ENCODE assay signal across 15 mouse cellular contexts in the genomic region with DNA sequence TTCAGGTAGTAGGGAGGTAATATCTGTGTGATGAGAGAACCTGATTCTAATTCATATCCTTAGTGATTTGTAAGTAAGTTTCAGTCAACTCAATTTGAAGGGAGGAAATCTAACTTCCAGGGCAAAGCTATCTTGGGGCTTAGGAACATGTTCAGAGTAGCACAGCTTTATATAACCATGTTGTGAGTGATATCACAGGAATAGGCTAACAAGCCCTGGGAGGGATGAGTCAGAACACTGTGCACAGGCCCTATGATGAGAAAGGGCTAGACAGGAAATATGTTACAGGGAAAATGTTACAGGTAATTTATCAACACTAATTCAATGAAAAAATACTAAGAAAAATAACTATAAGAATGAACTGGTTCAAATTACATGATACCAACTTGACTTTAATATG.
"Had no signal": no experiment of that assay in that cellular context is flagged by ENCODE, and none has a peak within 500 bp of the region (broad histone marks: within the 10 kb centered on the region; RNA-seq: fewer than 3 reads in every experiment).

No protein-coding gene starts in this region.

- H3K4me3 ChIP-seq: neural tube, embryonic 13.5 days; neural tube, embryonic 15.5 days; stomach, embryonic 15.5 days had no signal

- H3K4me1 ChIP-seq: neural tube, embryonic 13.5 days; neural tube, embryonic 15.5 days; stomach, embryonic 15.5 days had no signal

- DNase-seq: retina, postnatal 1 day; right cerebral cortex, adult 18-20 months; right cerebral cortex, postnatal 14 days; right cerebral cortex, postnatal 25 days; right cerebral cortex, postnatal 4 days; spleen, adult 18-20 months; thymus, adult 18-20 months; thymus, adult 2 months; thymus, postnatal 14 days; thymus, postnatal 25 days; thymus, postnatal 36 days; thymus, postnatal 4 days had no signal
